Mouse (Mus musculus) myocyte (in vitro differentiated cells): Measurements from ENCODE around the gene Srgap2.
A peak's percentile ranks its signal among the peaks of the same experiment; 100 is the strongest.

ENCODE experiments used
- CEBPB ChIP-seq: IDR thresholded peaks from 2 replicates; pipeline ENCODE4 v1.6.1; 2011; ENCODE audit warnings: mild to moderate bottlenecking, moderate library complexity; ENCODE audit not compliant: poor library complexity, insufficient read depth, severe bottlenecking
- E2F4 ChIP-seq: IDR thresholded peaks from one replicate; pipeline ENCODE4 v1.6.1; 2011; ENCODE audit warnings: mild to moderate bottlenecking, control low read depth, moderate library complexity; ENCODE audit not compliant: insufficient read depth
- MAX ChIP-seq: IDR thresholded peaks from one replicate; pipeline ENCODE4 v1.6.1; 2011; ENCODE audit warnings: low read depth, mild to moderate bottlenecking, control low read depth
- MYOD1 ChIP-seq, 3 experiments: IDR thresholded peaks; one replicate each; pipeline ENCODE4 v1.6.1; 2011; ENCODE audit warnings: control low read depth in 2 of 3, low read depth in 2 of 3, mild to moderate bottlenecking in 2 of 3, moderate library complexity in 1 of 3; ENCODE audit not compliant: insufficient read length in 2 of 3, control insufficient read depth in 1 of 3
- MYOG ChIP-seq, 3 experiments: IDR thresholded peaks; one replicate each; pipeline ENCODE4 v1.6.1; 2011; ENCODE audit warnings: control low read depth in 2 of 3, low read depth in 2 of 3, mild to moderate bottlenecking in 2 of 3; ENCODE audit not compliant: insufficient read length in 2 of 3, control insufficient read depth in 1 of 3, insufficient read depth in 1 of 3
- POLR2A ChIP-seq: IDR thresholded peaks from one replicate; pipeline ENCODE4 v1.6.1; 2011; ENCODE audit warnings: low read depth, mild to moderate bottlenecking, control low read depth, moderate library complexity; ENCODE audit not compliant: insufficient read length
- POLR2AphosphoS2 ChIP-seq: IDR thresholded peaks from one replicate; pipeline ENCODE4 v1.6.1; 2011; ENCODE audit warnings: low read depth, control low read depth; ENCODE audit not compliant: insufficient read length
- REST ChIP-seq: IDR thresholded peaks from one replicate; pipeline ENCODE4 v1.6.1; 2011; ENCODE audit warnings: mild to moderate bottlenecking, control low read depth, moderate library complexity; ENCODE audit not compliant: insufficient read depth, insufficient read length
- TCF12 ChIP-seq: IDR thresholded peaks from one replicate; pipeline ENCODE4 v1.6.1; 2011; ENCODE audit warnings: mild to moderate bottlenecking, control low read depth; ENCODE audit not compliant: poor library complexity, insufficient read depth, severe bottlenecking
- USF1 ChIP-seq: IDR thresholded peaks from one replicate; pipeline ENCODE4 v1.6.1; 2011; ENCODE audit warnings: low read depth, mild to moderate bottlenecking, control low read depth, moderate library complexity

DNA sequence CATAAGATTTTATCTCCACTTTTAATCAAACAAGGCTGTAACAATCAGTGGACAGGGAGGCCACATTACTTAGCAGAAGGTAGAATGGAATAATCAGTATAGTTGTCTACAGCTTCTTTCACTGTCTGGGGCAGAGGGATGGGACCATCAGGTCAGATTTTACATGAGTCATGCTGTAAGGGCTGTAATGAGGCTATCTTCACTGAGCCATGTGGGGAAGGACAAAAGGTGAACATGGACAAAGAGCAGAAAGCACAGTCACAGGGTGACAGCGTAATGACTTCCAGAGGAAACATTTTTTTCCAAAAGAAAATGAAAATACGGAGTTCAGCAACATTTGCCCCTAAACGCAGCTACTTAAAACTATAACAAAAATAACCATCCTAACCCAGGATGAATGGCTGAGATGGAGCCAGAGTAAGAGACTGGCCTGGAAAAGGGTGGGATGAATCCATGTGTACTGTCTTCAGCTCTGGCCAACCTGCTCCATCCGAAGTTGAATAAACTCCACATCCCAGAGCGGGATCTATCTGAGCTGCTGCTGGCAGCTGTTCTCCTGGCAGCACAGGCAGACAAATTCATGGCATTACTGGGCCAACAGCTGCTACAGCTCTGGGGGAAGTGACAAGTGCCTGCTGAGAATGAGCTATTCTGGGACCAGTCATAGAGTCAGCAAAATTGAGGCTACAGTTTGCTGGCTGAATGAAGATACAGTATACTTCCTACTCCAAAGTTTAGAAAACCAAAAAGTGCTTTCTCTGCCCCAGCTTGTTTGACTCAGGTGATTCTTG is 95.5 kb downstream of the Srgap2 start:
- TF ChIP-seq MYOD1 (IDR thresholded peaks at IDR 0.05; ENCODE audit: control insufficient read depth in 1 of 3, insufficient read length in 2 of 3, low read depth in 2 of 3) (peak; percentile 98 to 100 (median 99)), MAX (no peak), TCF12 (peak; percentile 97), POLR2A (no peak), USF1 (no peak), CEBPB (no peak), MYOG (IDR thresholded peaks at IDR 0.05; ENCODE audit: control insufficient read depth in 1 of 3, insufficient read depth in 1 of 3, insufficient read length in 2 of 3, low read depth in 2 of 3) (peak; percentile 95 to 100 (median 100)), REST (no peak), E2F4 (no peak), POLR2AphosphoS2 (no peak)
